Mouse (Mus musculus): ENCODE results near the gene Sulf2. TPM values are rescaled to one million over a fixed set of nuclear protein-coding genes. Genes with fewer than 3 reads are reported as not detected.
A peak's percentile ranks its signal among the peaks of the same experiment; 100 is the strongest.

The Sulf2 gene
- polyA plus RNA-seq, 2 experiments, result 200 to 294 TPM

DNA sequence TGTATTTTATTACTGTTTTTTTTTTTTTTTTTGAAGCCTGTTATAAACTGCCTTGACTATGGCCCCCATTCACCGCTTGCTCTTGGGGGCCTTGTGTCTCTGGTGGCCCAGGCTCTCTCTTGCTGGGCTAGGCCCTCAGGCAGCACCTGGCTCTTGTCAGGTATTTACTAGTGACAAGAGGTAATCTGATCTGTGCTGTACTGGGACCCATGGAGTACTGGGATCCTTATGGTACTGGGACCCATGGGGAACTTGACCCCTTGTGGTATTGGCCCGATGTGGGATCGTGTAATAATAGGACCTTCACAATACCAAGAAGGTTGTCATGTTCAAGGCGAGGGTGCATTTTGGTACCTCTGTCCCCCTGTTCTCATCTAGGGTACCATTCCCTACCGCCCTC lies 4.9 kb downstream of the Sulf2 start:
- Histone ChIP-seq H3K36me3 (ENCODE audit: control insufficient read depth, insufficient read depth, low read length) (0 out of 2 replicates have a peak, but pooled peaks cover 2% of the 10 kb centered on the region), H3K4me2 (replicated peaks; ENCODE audit: low read depth, low read length, severe bottlenecking) (no peak overlapping the region), H3K4me3 (replicated peaks; ENCODE audit: low read length) (no peak overlapping the region), H3K9me3 (ENCODE audit: control insufficient read depth, low read length) (no peaks in the 10 kb centered on the region), H3K27me3 (ENCODE audit: control insufficient read depth, insufficient read depth, low read length) (no peaks in the 10 kb centered on the region), H3K27ac (replicated peaks; ENCODE audit: low read depth, low read length) (no peak overlapping the region), H3K4me1 (ENCODE audit: control insufficient read depth, insufficient read depth, low read length) (peaks cover 82% of the 10 kb centered on the region), H3K9ac (ENCODE audit: low read depth, low read length, severe bottlenecking) (no peak overlapping the region)
- WGBS, result 76% methylated on average over 5 of the region's 5 CpGs
- DNase-seq (ENCODE audit: low spot score), result no peak
- no peak for TF ChIP-seq POLR2A (IDR thresholded peaks at IDR 0.05; ENCODE audit: borderline replicate concordance, extremely low read depth, insufficient read depth, insufficient read length)
- no peak for ATAC-seq (ENCODE audit: low FRiP score, low read depth)

DNA sequence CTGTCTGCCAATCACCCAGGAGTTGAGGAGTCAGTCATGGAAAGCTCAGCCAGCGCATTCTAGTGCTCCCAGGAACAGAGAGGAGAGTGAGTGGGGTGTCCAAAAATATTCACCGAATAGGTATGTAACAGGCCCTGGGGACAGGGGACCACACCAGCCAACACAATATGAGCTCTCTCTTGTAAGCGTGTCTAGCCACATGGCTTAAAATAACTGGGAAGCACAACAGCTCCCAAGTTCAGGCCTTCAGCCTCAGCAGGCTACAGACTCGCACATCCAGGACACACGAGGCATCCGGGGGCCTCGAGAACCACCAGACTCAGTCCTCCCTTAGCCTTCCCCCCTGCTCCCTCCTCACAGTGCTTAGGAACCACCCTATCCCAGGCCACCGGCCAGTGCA lies 6.0 kb downstream of the Sulf2 start:
- H3K27me3 ChIP-seq (ENCODE audit: control insufficient read depth, insufficient read depth, low read length), result no peaks in the 10 kb centered on the region
- peaks cover 91% of the 10 kb centered on the region for H3K4me1 ChIP-seq (ENCODE audit: control insufficient read depth, insufficient read depth, low read length)
- no peak overlapping the region for H3K9ac ChIP-seq (ENCODE audit: low read depth, low read length, severe bottlenecking)
- WGBS, result 36% methylated on average over 8 of the region's 8 CpGs
- H3K27ac ChIP-seq (replicated peaks; ENCODE audit: low read depth, low read length), result peak overlapping the region; percentile 82
- no peak for ATAC-seq (ENCODE audit: low FRiP score, low read depth)
- DNase-seq (ENCODE audit: low spot score), result no peak
- peaks cover 6% of the 10 kb centered on the region; the same call in 1 of the 2 replicates for H3K36me3 ChIP-seq (ENCODE audit: control insufficient read depth, insufficient read depth, low read length)
- TF ChIP-seq POLR2A (IDR thresholded peaks at IDR 0.05; ENCODE audit: borderline replicate concordance, extremely low read depth, insufficient read depth, insufficient read length), result no peak
- peak overlapping the region; percentile 14; the same call in 1 of the 2 replicates for H3K4me2 ChIP-seq (replicated peaks; ENCODE audit: low read depth, low read length, severe bottlenecking)
- no peaks in the 10 kb centered on the region for H3K9me3 ChIP-seq (ENCODE audit: control insufficient read depth, low read length)
- no peak overlapping the region for H3K4me3 ChIP-seq (replicated peaks; ENCODE audit: low read length)

DNA sequence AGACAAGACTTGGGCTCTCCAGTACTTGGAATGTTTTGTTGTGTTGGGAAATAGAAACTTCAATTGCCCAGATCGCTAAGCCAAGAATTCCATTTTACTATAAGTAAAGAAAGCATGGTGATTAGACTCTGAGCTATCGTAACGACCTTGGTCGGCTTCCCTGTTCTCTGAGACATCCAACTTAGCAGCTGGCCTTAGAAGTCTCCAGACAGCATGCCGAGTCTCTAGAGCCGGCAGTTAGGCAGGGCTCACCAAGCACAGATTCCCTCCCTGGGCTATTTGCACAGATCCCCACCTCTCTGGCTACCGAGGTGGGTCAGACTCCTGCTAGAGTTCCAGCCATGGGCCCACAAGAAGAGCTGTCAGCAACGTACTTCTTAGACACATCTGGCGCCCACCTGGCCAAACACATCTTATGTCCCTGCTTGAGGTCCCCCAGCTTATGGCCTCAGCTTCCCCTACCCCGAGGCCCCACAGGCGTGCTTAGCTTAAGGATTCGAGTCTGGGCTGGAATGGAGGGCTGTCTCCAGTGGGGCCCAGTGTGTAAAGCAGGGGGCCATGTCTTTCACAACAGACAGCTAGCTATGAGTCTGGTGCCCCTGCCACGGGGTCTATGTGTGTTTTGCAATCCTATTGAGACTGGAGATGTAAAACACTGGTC lies 6.7 kb downstream of the Sulf2 start:
- WGBS, result 10% methylated on average over 13 of the region's 13 CpGs
- Histone ChIP-seq H3K4me1 (ENCODE audit: control insufficient read depth, insufficient read depth, low read length) (peaks cover 98% of the 10 kb centered on the region), H3K36me3 (ENCODE audit: control insufficient read depth, insufficient read depth, low read length) (peaks cover 6% of the 10 kb centered on the region; the same call in 1 of the 2 replicates), H3K27me3 (ENCODE audit: control insufficient read depth, insufficient read depth, low read length) (no peaks in the 10 kb centered on the region), H3K9me3 (ENCODE audit: control insufficient read depth, low read length) (no peaks in the 10 kb centered on the region), H3K9ac (ENCODE audit: low read depth, low read length, severe bottlenecking) (no peak overlapping the region), H3K27ac (replicated peaks; ENCODE audit: low read depth, low read length) (peak overlapping the region; percentile 82), H3K4me3 (replicated peaks; ENCODE audit: low read length) (no peak overlapping the region), H3K4me2 (replicated peaks; ENCODE audit: low read depth, low read length, severe bottlenecking) (peak overlapping the region; percentile 14; the same call in 1 of the 2 replicates)
- DNase-seq (ENCODE audit: low spot score) (peak; percentile 73), ATAC-seq (ENCODE audit: low FRiP score, low read depth) (peak; percentile 51)
- no peak for TF ChIP-seq POLR2A (IDR thresholded peaks at IDR 0.05; ENCODE audit: borderline replicate concordance, extremely low read depth, insufficient read depth, insufficient read length)

DNA sequence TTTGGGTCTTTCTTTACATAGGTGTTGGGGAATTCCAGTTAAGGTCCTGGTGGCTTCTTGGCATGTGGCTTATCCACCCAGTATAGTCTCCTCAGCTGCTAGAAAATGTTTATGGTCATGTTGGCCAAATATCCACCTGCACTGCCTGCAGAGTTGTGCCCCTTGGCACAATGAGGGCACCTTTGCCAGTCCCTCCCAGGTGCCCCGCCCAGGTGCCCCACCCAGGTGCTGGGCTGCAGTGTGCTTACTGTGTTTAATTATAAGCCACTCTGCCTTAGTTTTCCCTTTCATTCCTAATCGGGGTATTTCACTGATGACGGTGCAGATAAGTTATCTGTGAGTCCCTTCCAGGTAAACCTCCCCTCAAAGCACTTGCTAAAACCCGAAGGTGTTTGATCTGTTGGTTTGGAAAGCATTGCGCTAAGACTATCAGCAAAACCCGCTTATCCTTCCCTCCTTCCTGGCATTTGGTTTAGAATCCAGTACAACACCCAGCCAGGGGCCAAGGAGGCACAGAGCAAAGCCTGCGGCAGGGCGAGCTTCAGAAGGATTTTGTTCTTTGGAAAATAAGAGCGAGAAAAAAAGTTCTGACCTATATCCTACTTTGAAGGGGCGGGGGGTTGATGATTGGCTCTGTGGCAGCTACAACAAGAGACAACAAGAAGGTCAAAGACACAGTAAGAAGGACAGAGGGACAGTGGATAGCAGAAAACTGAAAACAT lies 7.4 kb downstream of the Sulf2 start:
- DNase-seq (ENCODE audit: low spot score) (no peak), ATAC-seq (ENCODE audit: low FRiP score, low read depth) (no peak)
- H3K27me3 ChIP-seq (ENCODE audit: control insufficient read depth, insufficient read depth, low read length), result no peaks in the 10 kb centered on the region
- no peak overlapping the region for H3K4me3 ChIP-seq (replicated peaks; ENCODE audit: low read length)
- H3K9me3 ChIP-seq (ENCODE audit: control insufficient read depth, low read length), result no peaks in the 10 kb centered on the region
- peak overlapping the region; percentile 82 for H3K27ac ChIP-seq (replicated peaks; ENCODE audit: low read depth, low read length)
- WGBS, result 66% methylated on average over 10 of the region's 10 CpGs
- TF ChIP-seq POLR2A (IDR thresholded peaks at IDR 0.05; ENCODE audit: borderline replicate concordance, extremely low read depth, insufficient read depth, insufficient read length), result no peak
- no peak overlapping the region for H3K9ac ChIP-seq (ENCODE audit: low read depth, low read length, severe bottlenecking)
- H3K4me1 ChIP-seq (ENCODE audit: control insufficient read depth, insufficient read depth, low read length), result peaks cover 96% of the 10 kb centered on the region
- peak overlapping the region; percentile 14; the same call in 1 of the 2 replicates for H3K4me2 ChIP-seq (replicated peaks; ENCODE audit: low read depth, low read length, severe bottlenecking)
- peaks cover 6% of the 10 kb centered on the region; the same call in 1 of the 2 replicates for H3K36me3 ChIP-seq (ENCODE audit: control insufficient read depth, insufficient read depth, low read length)

DNA sequence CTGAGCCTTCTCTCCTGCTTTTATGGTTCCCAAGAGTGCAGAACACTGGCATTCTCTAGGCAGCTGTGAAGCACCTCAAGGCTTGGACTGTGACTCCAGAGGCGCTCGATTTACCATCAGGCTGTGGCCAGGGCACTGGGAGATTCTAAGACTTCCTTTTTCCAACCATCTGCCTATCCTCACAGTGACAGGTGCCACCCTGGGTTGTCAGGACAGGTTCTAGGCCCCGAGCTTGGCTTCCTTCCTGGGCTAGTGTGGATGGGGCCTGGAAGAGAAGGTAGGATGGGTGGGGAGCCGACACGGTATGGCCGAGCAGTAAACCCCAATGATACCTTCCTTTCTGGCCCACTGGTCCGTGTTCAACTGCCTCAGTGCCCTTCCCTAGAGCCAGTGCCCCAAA lies 9.0 kb downstream of the Sulf2 start:
- Histone ChIP-seq H3K9ac (ENCODE audit: low read depth, low read length, severe bottlenecking) (no peak overlapping the region), H3K9me3 (ENCODE audit: control insufficient read depth, low read length) (no peaks in the 10 kb centered on the region), H3K4me1 (ENCODE audit: control insufficient read depth, insufficient read depth, low read length) (peaks cover 93% of the 10 kb centered on the region), H3K27ac (replicated peaks; ENCODE audit: low read depth, low read length) (no peak overlapping the region), H3K36me3 (ENCODE audit: control insufficient read depth, insufficient read depth, low read length) (peaks cover 10% of the 10 kb centered on the region; the same call in 1 of the 2 replicates), H3K4me2 (replicated peaks; ENCODE audit: low read depth, low read length, severe bottlenecking) (no peak overlapping the region), H3K4me3 (replicated peaks; ENCODE audit: low read length) (no peak overlapping the region), H3K27me3 (ENCODE audit: control insufficient read depth, insufficient read depth, low read length) (no peaks in the 10 kb centered on the region)
- DNase-seq (ENCODE audit: low spot score), result no peak
- no peak for ATAC-seq (ENCODE audit: low FRiP score, low read depth)
- TF ChIP-seq POLR2A (IDR thresholded peaks at IDR 0.05; ENCODE audit: borderline replicate concordance, extremely low read depth, insufficient read depth, insufficient read length), result no peak
- WGBS, result 82% methylated on average over 7 of the region's 7 CpGs

All from limb, embryonic 14.5 days (tissue).